Mouse (Mus musculus): ENCODE data around the gene Pfdn5. TPM values are rescaled to one million over a fixed set of nuclear protein-coding genes. Genes with fewer than 3 reads are reported as not detected.

The Pfdn5 gene
- total RNA-seq (2012; rRNA removed), result 265 and 269 TPM in 2 replicates
- total RNA-seq (2014; rRNA removed), result 296 and 371 TPM in 2 replicates
- polyA plus RNA-seq (2012; ENCODE audit: insufficient read length, low read depth), result 356 and 502 TPM in 2 replicates

DNA sequence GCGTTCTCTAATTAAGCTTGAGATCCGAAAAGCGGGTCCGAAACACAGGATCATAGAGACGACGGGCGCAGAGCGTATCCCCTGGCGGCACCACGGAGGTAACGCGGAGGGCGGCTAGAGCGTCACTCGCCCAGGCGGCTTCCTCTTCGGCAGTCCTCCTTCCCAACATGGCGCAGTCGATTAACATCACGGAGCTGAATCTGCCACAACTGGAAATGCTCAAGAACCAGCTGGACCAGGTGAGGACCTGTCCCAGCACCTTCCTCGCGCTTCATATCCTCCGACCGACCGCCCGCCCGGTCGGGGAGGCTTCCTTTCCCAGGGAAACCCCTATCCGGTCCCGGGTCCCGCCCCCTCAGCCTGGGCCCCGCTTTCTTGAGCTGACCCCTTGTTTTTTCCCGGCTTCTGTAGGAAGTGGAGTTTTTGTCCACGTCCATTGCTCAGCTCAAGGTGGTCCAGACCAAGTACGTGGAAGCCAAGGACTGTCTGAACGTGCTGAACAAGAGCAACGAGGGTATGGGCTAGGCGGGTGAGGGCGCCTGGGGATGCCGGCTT lies at the start of gene Pfdn5:
Gene Pfdn5, plus strand, starts transcription at position 95 of the 555 bp plus-strand sequence.
- H3K27ac ChIP-seq (ENCODE audit: insufficient read depth, low read depth), result peak within 1 kb of the TSS; percentile 52

DNA sequence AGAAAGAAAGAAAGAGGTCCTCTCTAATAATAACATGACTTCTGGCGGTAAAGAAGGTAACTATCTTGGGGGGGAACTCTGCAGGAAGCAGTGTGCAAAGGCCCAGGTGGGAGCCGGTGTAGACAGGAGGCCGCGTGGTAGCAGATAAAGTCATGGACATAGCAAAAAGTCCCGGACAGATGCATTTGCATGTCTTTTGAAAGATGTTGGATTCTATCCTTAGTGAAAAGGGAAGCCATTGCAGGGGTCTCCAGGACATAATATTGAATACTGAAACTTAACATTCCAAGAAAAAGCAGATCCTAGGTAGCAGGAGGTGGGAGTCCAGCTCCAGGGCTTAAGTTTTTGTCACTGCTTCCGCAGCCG lies 47.2 kb upstream of the Pfdn5 start:
- peaks cover 12 to 19% of the 10 kb centered on the region in 2 experiments for H3K4me1 ChIP-seq (ENCODE audit: control insufficient read depth in 1 of 2, insufficient read depth in 2 of 2)
- peak overlapping the region; percentile 74 to 87 (median 85) for H3K4me3 ChIP-seq (replicated peaks in 1 of 3; ENCODE audit: low read depth in 2 of 3, low read length in 2 of 3, poor library complexity in 1 of 3)
- no peak overlapping the region for H3K27ac ChIP-seq (ENCODE audit: insufficient read depth, low read depth)
- H3K36me3 ChIP-seq (replicated peaks in 1 of 2; ENCODE audit: control insufficient read depth in 1 of 2, insufficient read depth in 1 of 2, low read length in 1 of 2), result peaks cover 21 to 28% of the 10 kb centered on the region in 2 experiments
- peak overlapping the region; percentile 42; the same call in 1 of the 2 replicates for H3K9ac ChIP-seq (ENCODE audit: insufficient read depth, low read depth)
- in situ Hi-C loops (cut with MboI; ENCODE audit: low pct_ligation_motif_present, low pct_unique_long_range_greater_than_20kb, low sequenced_read_pairs), result no loop called here
- H3K79me2 ChIP-seq (replicated peaks; ENCODE audit: control insufficient read depth, extremely low read depth, insufficient read depth, poor library complexity, severe bottlenecking), result peaks cover 13% of the 10 kb centered on the region; the same call in 1 of the 2 replicates
- dilution Hi-C loops (cut with MboI; ENCODE audit: extremely low pct_ligation_motif_present, extremely low pct_unique_long_range_greater_than_20kb, low sequenced_read_pairs), result no loop called here
- TF ChIP-seq POLR2AphosphoS2 (IDR thresholded peaks at IDR 0.05; ENCODE audit: low read depth, low read length) (no peak), MYC (IDR thresholded peaks at IDR 0.05; ENCODE audit: low read depth, low read length) (no peak), MAFK (IDR thresholded peaks at IDR 0.05; ENCODE audit: insufficient replicate concordance, low read length) (no peak), CHD1 (IDR thresholded peaks at IDR 0.05; ENCODE audit: low read depth, low read length) (no peak), JUND (conservative IDR thresholded peaks at IDR 0.05; ENCODE audit: low read depth, low read length) (no peak), PAX5 (IDR thresholded peaks at IDR 0.05; ENCODE audit: low read length) (no peak), SMC3 (IDR thresholded peaks at IDR 0.05; ENCODE audit: low read depth, low read length) (no peak), MAZ (IDR thresholded peaks at IDR 0.05; ENCODE audit: low read depth, low read length) (no peak), MAX (IDR thresholded peaks at IDR 0.05; ENCODE audit: low read length) (no peak)
- peak overlapping the region; percentile 65 for H3K4me2 ChIP-seq (ENCODE audit: insufficient read depth, low read depth, poor library complexity, severe bottlenecking)
- H3K9me3 ChIP-seq (replicated peaks; ENCODE audit: low read length), result no peaks in the 10 kb centered on the region
- H3K27me3 ChIP-seq (replicated peaks), result no peaks in the 10 kb centered on the region
- peak; percentile 63 for DNase-seq (ENCODE audit: extremely low read depth)

More for the DNA sequence above, at the start of gene Pfdn5:
- H3K4me1 ChIP-seq (ENCODE audit: control insufficient read depth in 1 of 2, insufficient read depth in 2 of 2), result peaks cover 4 to 21% of the 10 kb centered on the region in 2 experiments; a peak in 3 of 4 replicates
- peak; percentile 81 for DNase-seq (ENCODE audit: extremely low read depth)
- peaks cover 39 to 71% of the 10 kb centered on the region in 2 experiments for H3K36me3 ChIP-seq (replicated peaks in 1 of 2; ENCODE audit: control insufficient read depth in 1 of 2, insufficient read depth in 1 of 2, low read length in 1 of 2)
- peak within 1 kb of the TSS; percentile 91 for H3K9ac ChIP-seq (ENCODE audit: insufficient read depth, low read depth)
- in situ Hi-C loops (cut with MboI; ENCODE audit: low pct_ligation_motif_present, low pct_unique_long_range_greater_than_20kb, low sequenced_read_pairs) (no loop called here), dilution Hi-C loops (cut with MboI; ENCODE audit: extremely low pct_ligation_motif_present, extremely low pct_unique_long_range_greater_than_20kb, low sequenced_read_pairs) (no loop called here)
- H3K4me3 ChIP-seq (replicated peaks in 1 of 3; ENCODE audit: low read depth in 2 of 3, low read length in 2 of 3, poor library complexity in 1 of 3), result peak within 1 kb of the TSS; percentile 72 to 98 (median 97)
- no peaks in the 10 kb centered on the region for H3K9me3 ChIP-seq (replicated peaks; ENCODE audit: low read length)
- H3K79me2 ChIP-seq (replicated peaks; ENCODE audit: control insufficient read depth, extremely low read depth, insufficient read depth, poor library complexity, severe bottlenecking), result peaks cover 14% of the 10 kb centered on the region; the same call in 1 of the 2 replicates
- H3K4me2 ChIP-seq (ENCODE audit: insufficient read depth, low read depth, poor library complexity, severe bottlenecking), result peak within 1 kb of the TSS; percentile 65
- no peaks in the 10 kb centered on the region for H3K27me3 ChIP-seq (replicated peaks)
- no peak for TF ChIP-seq BHLHE40 (IDR thresholded peaks at IDR 0.05; ENCODE audit: low read depth, low read length)
- TF ChIP-seq NRF1 (IDR thresholded peaks at IDR 0.05; ENCODE audit: low read depth, low read length), result no peak; the same call in 1 of the 2 replicates
- TF ChIP-seq EP300 (IDR thresholded peaks at IDR 0.05; ENCODE audit: low read length), result no peak
- peak; percentile 48; the same call in 1 of the 2 replicates for TF ChIP-seq MEF2A (IDR thresholded peaks at IDR 0.05; ENCODE audit: borderline replicate concordance, low read depth, low read length)
- no peak for TF ChIP-seq ZKSCAN1 (IDR thresholded peaks at IDR 0.05; ENCODE audit: borderline replicate concordance, low read depth, low read length)
- peak; percentile 67 for TF ChIP-seq POLR2A (IDR thresholded peaks at IDR 0.05; ENCODE audit: low read depth, low read length)
- peak; percentile 84 for TF ChIP-seq ELF1 (IDR thresholded peaks at IDR 0.05; ENCODE audit: low read depth, low read length)
- TF ChIP-seq NELFE (IDR thresholded peaks at IDR 0.05; ENCODE audit: low read depth, low read length), result peak; percentile 74
- TF ChIP-seq TBP (conservative IDR thresholded peaks at IDR 0.05; ENCODE audit: low read depth, low read length), result peak; percentile 92
- TF ChIP-seq RCOR1 (conservative IDR thresholded peaks at IDR 0.05; ENCODE audit: low read depth, low read length), result no peak
- peak; percentile 70; the same call in 1 of the 2 replicates for TF ChIP-seq IRF4 (IDR thresholded peaks at IDR 0.05; ENCODE audit: low read depth, low read length)
- TF ChIP-seq JUND (conservative IDR thresholded peaks at IDR 0.05; ENCODE audit: low read depth, low read length), result no peak
- TF ChIP-seq SMC3 (IDR thresholded peaks at IDR 0.05; ENCODE audit: low read depth, low read length), result no peak
- TF ChIP-seq TCF12 (IDR thresholded peaks at IDR 0.05; ENCODE audit: low read depth, low read length), result peak; percentile 96
- TF ChIP-seq E2F4 (IDR thresholded peaks at IDR 0.05; ENCODE audit: insufficient replicate concordance, low read depth, low read length), result peak; percentile 37; the same call in 1 of the 2 replicates
- TF ChIP-seq CHD1 (IDR thresholded peaks at IDR 0.05; ENCODE audit: low read depth, low read length), result no peak
- TF ChIP-seq MAZ (IDR thresholded peaks at IDR 0.05; ENCODE audit: low read depth, low read length), result no peak
- TF ChIP-seq MYC (IDR thresholded peaks at IDR 0.05; ENCODE audit: low read depth, low read length), result no peak
- peak; percentile 87 for TF ChIP-seq HCFC1 (IDR thresholded peaks at IDR 0.05; ENCODE audit: low read depth, low read length)
- TF ChIP-seq ZMIZ1 (IDR thresholded peaks at IDR 0.05; ENCODE audit: low read depth, low read length), result peak; percentile 37; the same call in 1 of the 2 replicates
- TF ChIP-seq MXI1 (IDR thresholded peaks at IDR 0.05; ENCODE audit: low read depth, low read length), result 0 out of 2 replicates have a peak, but pooled peaks have one; percentile 60
- TF ChIP-seq RAD21 (IDR thresholded peaks at IDR 0.05; ENCODE audit: low read depth, low read length), result no peak
- peak; percentile 93 for TF ChIP-seq SIN3A (IDR thresholded peaks at IDR 0.05; ENCODE audit: low read length)
- TF ChIP-seq POLR2AphosphoS2 (IDR thresholded peaks at IDR 0.05; ENCODE audit: low read depth, low read length), result no peak
- 0 out of 2 replicates have a peak, but pooled peaks have one; percentile 70 for TF ChIP-seq KAT2A (IDR thresholded peaks at IDR 0.05; ENCODE audit: insufficient replicate concordance, low read length)
- TF ChIP-seq UBTF (IDR thresholded peaks at IDR 0.05; ENCODE audit: low read depth, low read length), result no peak
- no peak for TF ChIP-seq CHD2 (IDR thresholded peaks at IDR 0.05; ENCODE audit: low read length)
- 0 out of 4 replicates have a peak, but pooled peaks of 1 of the 2 experiments have one; percentile 18 for TF ChIP-seq CTCF (conservative IDR thresholded peaks at IDR 0.05 in 1 of 2, IDR thresholded peaks at IDR 0.05 in 1 of 2; ENCODE audit: low read depth in 2 of 2, low read length in 2 of 2)
- TF ChIP-seq USF1 (IDR thresholded peaks at IDR 0.05; ENCODE audit: low read depth, low read length), result no peak
- TF ChIP-seq MAFK (IDR thresholded peaks at IDR 0.05; ENCODE audit: insufficient replicate concordance, low read length), result no peak
- TF ChIP-seq ETS1 (conservative IDR thresholded peaks at IDR 0.05; ENCODE audit: low read depth, low read length), result no peak; the same call in 1 of the 2 replicates
- TF ChIP-seq ZNF384 (IDR thresholded peaks at IDR 0.05; ENCODE audit: low read depth, low read length), result no peak
- TF ChIP-seq JUN (IDR thresholded peaks at IDR 0.05; ENCODE audit: insufficient read depth, low read depth, low read length), result no peak
- TF ChIP-seq ZC3H11A (IDR thresholded peaks at IDR 0.05; ENCODE audit: low read depth, low read length), result no peak
- TF ChIP-seq PAX5 (IDR thresholded peaks at IDR 0.05; ENCODE audit: low read length), result no peak
- peak; percentile 71 for TF ChIP-seq GABPA (IDR thresholded peaks at IDR 0.05; ENCODE audit: insufficient replicate concordance, low read depth, low read length)
- TF ChIP-seq USF2 (conservative IDR thresholded peaks at IDR 0.05; ENCODE audit: low read depth, low read length), result no peak
- TF ChIP-seq MAX (IDR thresholded peaks at IDR 0.05; ENCODE audit: low read length), result peak; percentile 40; the same call in 1 of the 2 replicates
